Mouse (Mus musculus) left cerebral cortex, postnatal 10 days (tissue): ENCODE measurements around the gene Pklr. TPM values are rescaled to one million over a fixed set of nuclear protein-coding genes. Genes with fewer than 3 reads are reported as not detected.

Experiments
- DNase-seq, 2 experiments: peaks; one replicate each; pipeline ENCODE4 v3.0.0; 2021 to 2022; ENCODE audit warnings: low spot score in 2 of 2, mixed read lengths in 1 of 2; ENCODE audit errors: extremely low spot score in 1 of 2
- intact Hi-C: fragments of 180-260 bp; cut with DNase I; formaldehyde crosslinking; loops from one replicate; pipeline ENCODE4 v1.15.1; 2025
- total RNA-seq, 2 experiments: library from RNA; stranded (reverse); gene quantifications; 2 replicates each; pipeline ENCODE4 v1.2.3; 2021

Pklr gene
- total RNA-seq, 2 experiments from 2014 or later: not detected

- intact Hi-C loops: no loop called here
These were observed 47.4 kb downstream of the Pklr start, which contains the start of gene Fam189b for GRCm38 (mm10) chr3:89183058-89183958. Gene Fam189b, plus strand, starts transcription at chr3:89183143.

GRCm38 (mm10) chr3:89183959-89184315, 48.0 kb downstream of the Pklr start:
- intact Hi-C loops: no loop called here

More at GRCm38 (mm10) chr3:89183058-89183958, 47.4 kb downstream of the Pklr start, which contains the start of gene Fam189b:
- peak; percentile 91 to 93 for DNase-seq

GRCm38 (mm10) chr3:89187197-89187596, 51.3 kb downstream of the Pklr start:
- intact Hi-C loops: no loop called here
- DNase-seq: peak in 1 of 2 experiments; percentile 55

More at GRCm38 (mm10) chr3:89183959-89184315, 48.0 kb downstream of the Pklr start:
- DNase-seq: no peak

GRCm38 (mm10) chr3:89187690-89188477, 51.9 kb downstream of the Pklr start:
- intact Hi-C loops: no loop called here
- no peak for DNase-seq

GRCm38 (mm10) chr3:89188478-89188875, 52.5 kb downstream of the Pklr start:
- intact Hi-C loops: no loop called here
- DNase-seq: no peak

GRCm38 (mm10) chr3:89190436-89190835, 54.5 kb downstream of the Pklr start:
- intact Hi-C loops: no loop called here
- DNase-seq: no peak

- DNase-seq: no peak
- intact Hi-C loops: no loop called here
These were observed 57.4 kb downstream of the Pklr start for GRCm38 (mm10) chr3:89193351-89193750.

GRCm38 (mm10) chr3:89193853-89194252, 57.9 kb downstream of the Pklr start:
- intact Hi-C loops: no loop called here
- no peak for DNase-seq

Other genes starting within 250 kb of the Pklr start
- 10 to 100 TPM; 28.9 to 31.9 TPM for gene Msto1, start 222.1 kb upstream of the Pklr start, total RNA-seq
- 10 to 100 TPM; 59.9 to 62.0 TPM for gene Ash1l, start 185.5 kb upstream of the Pklr start, total RNA-seq
- gene Dap3, start 185.0 kb upstream of the Pklr start, total RNA-seq: 100 to 1,000 TPM; 116 to 120 TPM
- 100 to 1,000 TPM; 208 to 210 TPM for gene Rusc1, start 42.8 kb upstream of the Pklr start, total RNA-seq
- under 1 TPM in 1 of 2 experiments, not detected in 1; 0.19 TPM for gene Gm43738, start 35.0 kb upstream of the Pklr start, total RNA-seq
- 100 to 1,000 TPM; 165 to 177 TPM for gene Fdps, start 34.2 kb upstream of the Pklr start, total RNA-seq
- gene Hcn3, start 24.1 kb downstream of the Pklr start, total RNA-seq: 10 to 100 TPM; 37.0 to 48.6 TPM
- gene Clk2, start 28.7 kb downstream of the Pklr start, total RNA-seq: 10 to 100 TPM; 42.3 to 47.3 TPM
- gene Scamp3, start 41.3 kb downstream of the Pklr start, total RNA-seq: 10 to 100 TPM; 80.5 to 81.1 TPM
- 10 to 100 TPM; 59.6 to 66.2 TPM for gene Fam189b, start 47.0 kb downstream of the Pklr start, total RNA-seq
- 10 to 100 TPM; 66.2 to 68.0 TPM for gene Gba, start 66.8 kb downstream of the Pklr start, total RNA-seq
- gene Thbs3, start 79.0 kb downstream of the Pklr start, total RNA-seq: 10 to 100 TPM; 27.8 to 31.4 TPM
- 100 to 1,000 TPM in 1 of 2 experiments, 10 to 100 TPM in 1; 98.6 to 102 TPM for gene Mtx1, start 90.9 kb downstream of the Pklr start, total RNA-seq
- gene Muc1, start 92.9 kb downstream of the Pklr start, total RNA-seq: 1 to 10 TPM in 1 of 2 experiments, under 1 TPM in 1; 0.58 to 1.8 TPM
- gene Krtcap2, start 109.8 kb downstream of the Pklr start, total RNA-seq: 10 to 100 TPM; 72.1 to 92.1 TPM
- gene Trim46, start 110.2 kb downstream of the Pklr start, total RNA-seq: 100 to 1,000 TPM; 112 to 118 TPM
- gene Dpm3, start 123.2 kb downstream of the Pklr start, total RNA-seq: 10 to 100 TPM; 47.1 to 51.1 TPM
- gene Slc50a1, start 134.4 kb downstream of the Pklr start, total RNA-seq: 10 to 100 TPM; 17.9 to 22.3 TPM
- gene Efna1, start 145.0 kb downstream of the Pklr start, total RNA-seq: 1 to 10 TPM; 3.3 to 4.4 TPM
- 10 to 100 TPM; 47.7 to 56.7 TPM for gene Efna3, start 186.8 kb downstream of the Pklr start, total RNA-seq
- gene Efna4, start 201.9 kb downstream of the Pklr start, total RNA-seq: 1 to 10 TPM in 1 of 2 experiments, under 1 TPM in 1; 0.34 to 1.1 TPM
- 10 to 100 TPM; 93.0 to 96.9 TPM for gene Adam15, start 213.9 kb downstream of the Pklr start, total RNA-seq
- gene Dcst2, start 225.8 kb downstream of the Pklr start, total RNA-seq: under 1 TPM; 0.39 to 0.41 TPM
- not detected for gene Dcst1, start 229.1 kb downstream of the Pklr start, total RNA-seq